Mouse (Mus musculus): ENCODE results near the gene Cst13.
"Not testable (repeated sequence)": the region's sequence is repeated elsewhere in the genome, so short reads cannot be mapped to it uniquely, and the experiment has no call there.

The Cst13 gene

DNA sequence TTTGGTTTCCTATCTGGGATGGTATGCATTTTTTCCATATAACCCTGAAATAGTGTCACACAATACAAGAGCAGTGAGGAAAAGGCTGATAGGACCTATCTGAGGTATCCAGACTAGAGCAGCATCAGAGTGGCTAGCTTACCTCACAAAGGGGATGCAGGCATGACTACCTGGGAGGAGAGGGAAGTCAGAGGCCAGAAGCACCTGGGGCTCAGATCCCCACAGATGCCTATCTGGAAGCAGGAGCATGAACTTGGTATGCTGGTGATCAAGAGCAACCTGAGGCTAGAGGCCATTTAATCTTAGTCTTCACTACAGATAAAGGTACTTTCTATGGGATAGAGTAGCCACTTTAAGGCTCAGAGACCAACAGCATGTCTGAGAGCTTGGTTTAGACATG lies at the start of gene Cst13:
Gene Cst13 (plus strand): TSS at position 173 of the 400 bp plus-strand sequence.
- DNase-seq (ENCODE audit: low read depth, low spot score), result no peak

DNA sequence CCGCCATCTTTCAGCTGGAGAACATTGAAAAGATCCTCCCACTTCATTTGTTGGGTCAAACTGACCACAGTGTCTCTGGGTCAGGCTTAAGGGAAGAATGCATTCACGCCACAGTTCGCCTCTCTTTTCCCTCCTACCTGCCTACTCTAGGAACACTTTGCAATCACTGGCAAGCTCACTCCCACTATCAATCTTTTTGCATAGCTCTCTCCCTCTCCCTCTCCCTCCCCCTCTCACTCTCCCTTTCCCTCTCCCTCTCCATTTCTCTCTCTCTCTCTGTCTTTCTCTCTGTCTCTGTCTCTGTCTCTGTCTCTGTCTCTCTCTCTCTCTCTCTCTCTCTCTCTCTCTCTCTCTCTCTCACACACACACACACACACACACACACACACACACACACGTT lies 48.5 kb upstream of the Cst13 start, which contains the start of gene Cst11:
Gene Cst11 (minus strand): TSS at position 101 of the 400 bp plus-strand sequence.
- not testable (repeated sequence) for DNase-seq (ENCODE audit: low read depth, low spot score)

DNA sequence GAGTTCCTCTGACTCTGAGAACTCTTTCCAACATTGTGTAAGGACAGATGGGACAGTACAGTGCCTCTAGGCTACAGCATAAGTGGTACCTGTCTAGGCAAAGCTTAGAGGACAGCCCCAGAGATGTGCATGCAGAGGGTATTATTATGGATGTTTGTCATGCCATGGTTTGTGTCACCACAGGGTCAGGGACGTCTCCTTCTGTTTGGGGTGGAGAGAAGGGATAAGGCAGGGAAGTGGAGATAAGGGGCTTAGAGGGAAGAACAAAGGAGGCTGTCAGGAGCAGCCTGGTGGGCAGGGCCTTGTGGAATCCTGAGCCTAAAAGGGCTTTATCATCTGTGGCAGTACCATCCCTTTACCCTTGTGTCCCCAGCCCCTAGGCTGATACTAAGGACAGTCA lies 38.2 kb upstream of the Cst13 start, which contains the start of gene 8030411F24Rik:
Gene 8030411F24Rik (plus strand): TSS at position 301 of the 400 bp plus-strand sequence.
- DNase-seq (ENCODE audit: low read depth, low spot score), result no peak

DNA sequence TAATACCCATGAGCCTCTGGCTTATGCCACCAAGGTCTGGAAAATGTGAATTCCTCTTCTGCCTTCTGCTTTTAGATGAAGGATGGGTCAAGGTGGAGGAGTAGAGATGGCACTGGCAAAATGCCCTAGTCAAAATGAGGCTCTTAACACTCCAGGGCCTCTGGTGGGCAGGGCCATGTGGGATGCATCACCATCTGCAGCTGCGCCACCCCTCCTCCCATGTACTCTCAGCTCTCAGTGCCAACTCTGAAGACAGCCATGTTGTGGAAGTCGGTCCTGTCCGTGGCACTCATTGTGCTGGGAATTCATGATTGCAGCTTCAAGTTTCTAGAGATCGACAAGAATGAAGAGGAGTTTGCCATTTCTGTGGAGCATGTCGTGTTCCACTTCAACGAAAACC lies 30.7 kb upstream of the Cst13 start, which contains the start of gene Cst12:
Gene Cst12 (plus strand): TSS at position 220 of the 400 bp plus-strand sequence.
- DNase-seq (ENCODE audit: low read depth, low spot score), result no peak

DNA sequence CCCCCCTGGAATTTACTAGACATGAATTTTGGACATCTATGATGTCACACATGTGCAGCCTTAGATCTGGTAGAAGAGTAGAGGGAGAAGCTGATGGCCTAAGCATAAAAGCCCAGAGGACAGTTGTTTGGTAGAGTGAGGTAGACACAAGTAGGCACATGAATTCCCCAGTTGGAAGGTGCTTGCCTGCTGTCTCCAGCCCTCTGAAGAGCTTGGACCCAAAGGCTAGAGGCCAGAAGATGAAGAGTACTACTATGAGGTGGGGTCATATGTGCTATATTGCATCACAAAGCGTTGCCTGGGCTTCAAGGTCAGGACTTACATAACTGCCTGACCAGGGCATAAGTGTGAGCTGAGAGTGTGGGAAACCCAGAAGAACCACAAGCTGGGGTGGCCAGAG lies 21.4 kb upstream of the Cst13 start, which contains the start of gene Cst8:
Gene Cst8 (plus strand): TSS at position 301 of the 400 bp plus-strand sequence.
- no peak for DNase-seq (ENCODE audit: low read depth, low spot score)

DNA sequence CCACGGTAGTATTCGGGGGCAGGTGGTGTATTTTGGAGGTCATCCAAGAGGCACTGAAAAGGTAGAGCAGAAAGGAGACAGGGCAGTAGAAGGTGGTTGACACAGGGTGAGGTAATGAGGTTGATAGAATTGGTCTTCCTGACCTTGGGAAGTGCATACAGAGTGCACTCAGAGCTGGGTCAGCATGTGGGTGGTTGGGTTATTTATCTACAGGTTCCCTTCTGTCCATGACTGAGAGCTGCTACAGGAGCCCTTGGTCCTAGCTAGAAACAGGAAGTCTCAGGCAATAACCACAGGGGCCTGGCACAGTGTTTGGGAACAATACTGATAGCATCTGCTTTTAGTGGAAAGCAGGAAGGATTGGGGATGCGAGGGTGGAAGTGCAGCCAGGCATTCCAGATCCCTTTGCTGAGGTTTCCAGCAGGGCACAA lies 18.4 kb upstream of the Cst13 start:
- DNase-seq (ENCODE audit: low read depth, low spot score), result no peak

DNA sequence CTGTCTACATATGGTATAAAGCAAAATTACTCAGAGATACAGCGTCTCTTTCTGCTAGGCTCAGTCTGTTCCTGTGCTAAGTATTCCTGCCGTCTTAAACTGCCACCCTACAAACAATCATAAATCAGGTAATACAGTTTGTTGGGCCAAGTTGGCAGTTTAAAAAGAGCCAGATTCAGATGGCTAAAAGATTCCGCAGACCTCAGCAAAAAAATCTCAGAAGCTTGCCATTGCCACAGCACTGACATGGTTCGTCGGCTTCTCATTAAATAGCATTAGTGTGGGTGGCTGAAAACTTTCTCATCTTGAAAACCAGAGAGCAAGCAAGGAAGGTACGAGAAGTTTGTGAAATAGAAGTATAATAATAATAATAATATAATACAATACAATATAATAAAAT lies 13.2 kb upstream of the Cst13 start:
- DNase-seq (ENCODE audit: low read depth, low spot score), result no peak

DNA sequence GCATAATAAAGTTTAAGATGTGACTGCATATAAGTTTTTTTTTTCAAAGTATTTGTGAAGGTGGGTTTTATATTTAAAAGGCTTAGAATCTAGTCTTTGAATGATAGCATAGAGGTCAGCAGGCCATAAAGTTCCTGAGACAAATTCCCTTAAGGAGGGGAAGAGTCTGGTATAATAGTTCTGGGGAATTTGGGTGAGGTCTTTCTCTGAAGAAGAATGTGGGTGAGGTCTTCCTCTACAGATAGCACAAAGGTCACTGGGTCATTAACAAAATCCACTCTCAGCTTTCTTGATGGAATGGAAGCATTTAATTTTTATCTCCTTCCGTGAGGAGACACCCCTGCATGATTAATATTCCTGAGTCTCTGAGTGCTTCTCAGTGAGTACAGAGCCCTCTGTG lies 6.1 kb downstream of the Cst13 start:
- no peak for DNase-seq (ENCODE audit: low read depth, low spot score)

DNA sequence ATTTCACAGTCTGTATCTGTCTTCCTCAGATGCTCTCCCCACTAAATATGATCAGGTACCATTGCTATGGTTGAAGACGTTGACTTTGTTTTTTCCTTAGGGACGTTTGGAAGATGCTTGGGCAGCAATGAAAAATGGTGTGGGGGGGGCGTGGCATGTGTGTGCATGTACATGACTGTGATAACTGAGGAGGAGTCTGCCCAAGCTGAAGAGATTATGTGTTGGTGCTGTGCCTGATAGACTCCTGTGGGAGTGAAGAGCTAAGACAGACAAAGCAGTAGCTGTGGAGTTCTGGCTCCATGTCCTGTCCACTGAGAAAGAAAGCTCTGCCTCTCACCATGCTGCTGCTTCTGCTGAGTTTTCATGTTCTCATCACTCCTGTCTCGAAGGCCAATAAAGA lies 15.0 kb downstream of the Cst13 start, which contains the start of gene Cst9:
Gene Cst9 (plus strand): TSS at position 236 of the 400 bp plus-strand sequence.
- DNase-seq (ENCODE audit: low read depth, low spot score), result no peak

DNA sequence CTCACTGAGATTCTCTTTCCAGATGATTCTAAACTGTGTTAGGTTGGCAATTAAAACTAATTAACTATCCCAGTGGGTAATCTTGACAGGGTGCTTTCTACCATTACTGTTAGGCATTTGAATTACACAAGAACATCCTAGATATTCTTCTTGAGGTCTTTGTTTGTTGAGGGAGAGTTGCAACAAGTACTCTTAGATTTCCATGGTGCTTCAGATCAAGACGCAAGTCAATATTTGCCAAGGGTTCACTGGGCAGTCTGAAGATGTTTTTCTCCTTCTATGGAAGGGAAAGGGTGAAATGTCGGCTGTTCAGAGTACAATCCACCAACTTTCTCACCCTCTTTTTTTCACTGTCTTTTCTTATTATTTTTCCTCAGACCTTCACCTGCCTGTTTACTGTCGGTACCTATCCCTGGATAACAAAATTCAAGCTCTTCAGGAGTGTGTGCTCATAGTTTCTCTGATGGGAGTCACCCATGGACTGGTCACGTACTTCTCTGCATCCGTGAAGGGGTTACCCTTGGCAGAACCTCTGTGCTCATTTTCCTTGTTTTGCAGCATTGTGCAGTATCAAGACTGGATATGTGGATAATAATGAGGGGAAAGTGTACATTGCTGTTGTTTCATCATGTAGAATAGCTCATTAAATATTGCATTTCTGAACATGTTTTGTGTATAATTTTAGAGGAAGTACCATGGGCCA lies 18.3 kb downstream of the Cst13 start:
- DNase-seq (ENCODE audit: low read depth, low spot score), result no peak

DNA sequence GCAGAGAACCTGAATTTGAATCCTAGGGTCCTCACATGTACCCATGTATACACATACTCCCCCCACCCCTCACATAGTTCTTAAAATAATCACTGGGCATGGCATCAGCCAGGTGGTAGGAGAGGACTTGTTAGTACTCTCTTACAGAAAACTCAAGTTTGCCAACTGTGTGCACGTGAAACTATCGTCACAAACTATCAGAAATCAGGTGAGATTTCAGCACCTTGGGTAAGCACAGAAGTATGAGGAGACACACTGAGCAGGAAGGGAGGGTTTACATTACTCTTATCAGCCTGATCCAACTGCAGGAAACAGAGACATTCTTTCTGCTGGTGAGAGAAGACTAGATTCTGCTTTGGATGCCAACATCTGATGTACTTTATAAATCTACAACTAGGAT lies 19.3 kb downstream of the Cst13 start:
- DNase-seq (ENCODE audit: low read depth, low spot score), result no peak

DNA sequence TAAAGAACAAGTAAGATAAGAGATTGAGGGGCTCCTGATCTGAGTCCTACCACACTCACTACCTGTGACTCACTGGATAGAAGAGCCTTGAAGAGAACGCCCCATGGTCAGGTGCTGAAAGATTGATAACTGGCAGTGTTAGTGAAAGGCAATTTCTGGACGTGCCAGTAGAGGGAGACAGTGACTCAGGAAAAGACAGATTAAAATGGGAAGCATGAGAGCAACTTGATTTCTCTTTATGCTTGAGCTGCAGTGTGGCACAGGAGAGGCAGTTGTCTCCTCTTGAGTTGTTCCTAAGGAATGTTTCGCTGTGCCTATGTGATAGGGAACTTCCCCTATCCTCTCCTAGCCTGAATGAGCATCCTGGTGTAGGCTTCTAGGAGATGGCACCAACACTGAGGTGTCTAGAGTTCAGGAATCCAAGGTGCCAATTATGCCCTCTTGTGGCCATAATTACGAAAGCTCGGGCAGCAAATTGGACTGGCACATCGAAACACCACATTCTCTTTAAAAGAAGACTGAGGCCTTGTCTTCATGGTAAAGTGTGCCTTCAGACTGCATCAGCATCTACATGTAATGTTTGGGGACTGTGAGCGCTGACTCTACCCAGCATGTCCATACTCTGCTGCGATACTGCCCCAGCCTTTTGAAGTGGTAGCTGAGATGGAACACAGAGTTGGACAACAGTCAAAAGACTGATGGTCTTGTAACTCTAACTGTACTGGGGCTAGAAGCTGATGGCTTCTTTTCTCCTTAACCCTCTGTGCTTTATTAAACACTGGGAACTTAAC lies 31.4 kb downstream of the Cst13 start:
- no peak for DNase-seq (ENCODE audit: low read depth, low spot score)

DNA sequence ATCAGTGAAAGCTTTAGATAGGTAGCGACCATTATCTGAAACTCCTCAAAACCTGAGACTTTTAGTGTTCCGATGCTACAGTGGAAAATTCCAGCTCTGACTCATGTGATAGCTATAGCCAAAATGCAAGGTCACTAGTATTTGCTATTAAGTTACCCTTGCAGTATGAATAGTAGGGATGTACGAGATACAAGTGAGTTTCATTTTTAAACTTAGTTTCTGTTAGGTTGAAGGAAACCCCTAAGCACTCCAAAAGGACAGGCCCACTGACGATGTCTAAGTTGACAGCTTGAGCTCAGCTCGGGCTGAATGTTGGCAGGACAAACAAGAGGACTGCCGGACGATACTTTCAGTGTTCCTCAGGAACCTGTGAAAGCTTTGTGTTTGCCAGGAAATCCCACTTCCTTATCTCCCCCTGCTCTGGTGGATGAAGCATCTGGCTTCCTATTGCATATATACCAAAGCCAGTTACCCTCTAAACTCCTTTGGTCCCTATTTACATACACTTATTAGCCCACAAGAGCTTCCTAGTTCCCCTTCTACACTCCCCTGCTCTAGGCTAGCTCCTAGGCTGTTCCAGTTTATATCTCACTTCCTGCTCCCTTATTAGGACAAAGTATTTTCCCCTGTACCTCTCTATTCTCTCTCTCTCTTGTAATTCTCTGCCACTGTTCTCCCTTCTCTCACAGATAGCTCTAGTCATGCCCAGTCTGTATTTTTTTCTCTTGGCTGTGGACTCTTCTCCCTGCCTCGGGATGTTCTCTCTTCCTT lies 36.9 kb downstream of the Cst13 start:
- DNase-seq (ENCODE audit: low read depth, low spot score), result no peak

DNA sequence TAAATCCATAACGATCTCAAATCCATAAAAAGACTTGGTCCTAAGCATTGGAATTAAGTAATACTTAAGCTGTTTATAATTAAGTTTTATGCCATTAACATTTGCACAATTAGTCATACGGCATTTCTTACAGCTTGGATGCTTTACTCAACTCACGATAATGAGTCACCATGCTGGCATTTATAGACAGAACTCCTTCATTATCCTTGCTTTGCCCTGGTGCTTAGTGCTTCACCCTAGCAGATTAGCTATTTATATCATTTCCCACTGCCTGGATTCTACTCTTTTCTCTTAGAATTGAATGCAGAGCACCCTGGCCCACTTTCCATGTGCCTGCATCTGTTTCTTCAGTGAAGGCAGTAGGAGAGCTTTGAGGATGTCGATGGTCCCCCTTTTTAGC lies 37.6 kb downstream of the Cst13 start:
- DNase-seq (ENCODE audit: low read depth, low spot score), result no peak

DNA sequence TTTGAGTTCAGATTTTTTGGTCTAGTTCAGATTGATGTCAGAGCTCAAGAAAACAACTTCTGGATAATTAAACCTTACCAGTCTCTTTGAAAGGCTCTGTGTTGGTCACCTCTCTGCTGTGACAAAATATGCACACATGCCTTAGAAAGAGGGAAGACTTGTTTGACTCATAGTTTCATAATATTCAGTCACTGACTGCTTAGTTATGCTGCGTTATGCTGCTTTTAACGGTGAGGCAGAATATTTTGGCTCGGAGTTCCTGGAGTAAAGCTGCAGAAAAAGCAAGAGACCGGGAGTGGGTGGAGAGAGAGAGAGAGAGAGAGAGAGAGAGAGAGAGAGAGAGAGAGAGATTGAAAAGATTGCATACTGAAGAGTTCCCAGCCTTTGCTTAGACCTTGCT lies 41.1 kb downstream of the Cst13 start:
- no peak for DNase-seq (ENCODE audit: low read depth, low spot score)

DNA sequence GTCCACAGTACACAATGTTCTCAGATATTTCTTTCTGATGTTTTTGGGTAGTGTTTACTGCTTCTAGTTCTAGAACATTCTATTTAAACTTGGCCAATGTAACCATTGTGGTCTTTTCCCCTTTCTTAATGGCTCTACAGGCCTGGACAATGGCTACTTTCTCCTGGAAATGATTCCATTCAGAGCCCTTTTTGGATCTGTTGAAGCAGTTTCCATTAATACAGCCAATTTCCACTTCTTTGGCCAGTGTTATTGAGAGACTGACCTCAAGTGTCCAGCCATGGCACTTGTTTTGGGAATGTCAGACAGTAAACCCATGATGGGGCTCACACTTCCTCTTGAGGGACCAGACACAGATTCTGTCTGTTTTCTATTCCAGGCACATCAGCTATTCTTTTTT lies 41.8 kb downstream of the Cst13 start:
- DNase-seq (ENCODE audit: low read depth, low spot score), result no peak

DNA sequence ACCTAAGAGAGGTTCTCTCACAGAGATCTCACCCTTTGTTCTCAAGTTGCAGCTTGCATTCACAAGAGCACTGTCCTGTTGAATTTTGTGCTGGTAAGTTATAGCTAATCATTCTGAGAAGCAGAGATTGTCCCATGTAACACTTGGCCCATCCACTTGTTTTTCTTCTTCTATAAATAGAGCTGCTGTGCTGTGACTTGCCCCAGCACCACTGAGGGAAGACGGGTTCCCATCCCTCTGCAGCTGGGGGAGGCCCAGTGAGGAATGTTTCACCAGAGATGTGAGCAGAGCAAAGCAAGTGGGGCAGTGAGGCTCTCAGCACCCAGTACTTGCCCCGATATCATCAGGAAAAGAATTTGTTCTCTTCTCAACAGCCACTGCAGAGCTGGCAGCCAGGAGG lies 45.1 kb downstream of the Cst13 start, which contains the start of gene 9230104L09Rik:
Gene 9230104L09Rik (minus strand): TSS at position 73 of the 400 bp plus-strand sequence.
- no peak for DNase-seq (ENCODE audit: low read depth, low spot score)

DNA sequence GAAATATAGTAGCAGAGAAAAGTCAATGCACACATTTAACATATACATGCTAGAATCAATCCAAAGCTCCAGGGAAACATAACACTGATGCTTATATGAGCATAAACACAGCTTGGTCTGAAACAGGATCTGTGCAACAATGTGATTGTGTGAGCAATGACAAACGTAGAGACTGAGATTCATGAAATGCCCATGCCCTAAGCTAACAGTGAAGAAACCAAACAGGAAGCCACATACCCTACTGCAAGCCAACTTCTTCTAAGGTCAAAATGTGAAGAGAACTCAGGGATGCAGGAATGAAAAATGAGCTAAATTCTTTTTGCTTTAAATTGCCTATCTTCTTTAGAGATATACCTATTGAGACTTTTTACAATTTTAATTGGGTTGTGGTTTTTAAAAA lies 49.1 kb downstream of the Cst13 start:
- DNase-seq (ENCODE audit: low read depth, low spot score), result no peak

DNA sequence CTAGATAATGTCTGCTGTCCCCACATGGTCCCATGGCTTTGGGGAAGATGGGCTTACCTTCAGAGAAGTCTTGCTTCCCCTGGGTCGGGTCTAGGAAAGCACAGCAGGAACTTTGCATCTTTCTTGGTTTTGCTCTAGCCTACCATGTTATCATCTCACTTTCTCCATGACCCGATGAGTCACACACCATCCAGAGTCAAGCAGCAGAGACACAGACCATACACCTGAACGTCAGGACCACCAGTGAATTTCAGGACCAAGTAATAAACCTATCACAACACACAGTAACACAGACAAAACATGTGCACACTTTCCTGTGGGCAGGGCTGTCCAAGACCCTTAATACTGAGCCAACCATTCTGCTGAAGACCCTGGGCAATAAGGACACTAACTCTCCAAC lies 50.6 kb downstream of the Cst13 start:
- no peak for DNase-seq (ENCODE audit: low read depth, low spot score)

DNA sequence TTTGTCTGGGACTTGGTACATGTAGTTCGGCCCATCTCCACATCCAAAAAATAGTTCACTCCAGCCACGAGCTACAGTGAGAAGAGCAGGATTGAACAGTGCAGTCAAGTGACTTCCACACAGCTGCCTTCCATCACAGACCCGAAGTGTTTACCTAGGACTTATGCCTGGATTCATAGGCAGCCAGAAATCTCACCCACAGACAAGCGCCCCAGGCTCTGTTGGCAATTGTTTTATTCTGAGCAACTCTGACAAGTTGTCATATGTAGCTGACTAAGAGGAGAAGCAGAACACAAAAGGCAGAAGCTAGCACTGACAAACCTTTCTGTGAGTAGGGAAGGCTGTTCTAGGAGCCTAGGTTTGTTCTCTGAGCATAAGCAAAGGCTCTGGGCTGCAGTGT lies 53.0 kb downstream of the Cst13 start:
- no peak for DNase-seq (ENCODE audit: low read depth, low spot score)

DNA sequence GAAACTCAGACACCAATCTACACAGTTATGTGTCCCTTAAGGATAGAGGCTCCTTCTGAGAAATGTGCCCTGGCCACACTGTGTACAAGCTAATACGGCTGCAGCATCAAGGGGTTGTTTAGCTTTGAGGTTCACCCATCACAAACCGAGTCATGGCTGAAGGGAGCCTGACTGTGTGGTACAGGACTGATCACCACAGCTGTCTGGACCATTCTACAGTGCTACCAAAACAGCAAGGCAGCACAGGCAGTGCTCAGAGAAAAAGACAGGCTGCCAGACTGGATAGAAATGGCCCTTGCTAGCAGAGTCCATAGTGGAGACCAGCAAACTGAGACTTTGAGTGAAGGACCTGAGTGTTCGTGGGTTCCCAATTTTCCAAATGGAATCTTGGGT lies 54.3 kb downstream of the Cst13 start:
- DNase-seq (ENCODE audit: low read depth, low spot score), result no peak

Measured in c-Kit-negative CD71-positive TER-119-positive erythroid progenitor cells, embryonic 14.5 days (primary cell).